Mouse (Mus musculus) embryonic stem cell, embryonic (primary cell): Measurements from ENCODE around the gene Bcl11b.

Experiments
- CTCF ChIA-PET, 4 experiments: fragments of 300-600 bp in 2 of 4; fragments of 350-600 bp in 2 of 4; sonication (Branson Sonifier 250); formaldehyde crosslinking; loops; one replicate each; lab custom pipeline; 2022; ENCODE audit warnings: inconsistent platforms in 2 of 4; lab: Charles Lee
- POLR2A ChIA-PET, 4 experiments: fragments of 300-600 bp in 2 of 4; fragments of 350-600 bp in 2 of 4; sonication (Branson Sonifier 250); formaldehyde crosslinking; loops; one replicate each; lab custom pipeline; 2022; ENCODE audit warnings: antibody characterized with exemption in 4 of 4, inconsistent platforms in 1 of 4; lab: Charles Lee

Bcl11b gene

GRCm38 (mm10) chr12:108003483-108003882 lies at the start of gene Bcl11b:
Gene Bcl11b (minus strand): TSS chr12:108003602.
- CTCF ChIA-PET: interaction anchor here in 1 of 4 experiments (0.7 kb wide), 1 partner anchor 1622 kb away, joined by 3 read pairs; no protein-coding TSS in a partner anchor

GRCm38 (mm10) chr12:108050996-108051395 lies 47.6 kb upstream of the Bcl11b start:
- ChIA-PET CTCF (interaction anchor here in 2 of 4 experiments (0.6 to 2.3 kb wide), 4 partner anchors 8 to 246 kb away, joined by 3 to 7 read pairs (median 6); no protein-coding TSS in a partner anchor), POLR2A (interaction anchor here in 1 of 4 experiments (0.6 kb wide), 1 partner anchor 288 kb away, joined by 3 read pairs; no protein-coding TSS in a partner anchor)

More at GRCm38 (mm10) chr12:108003483-108003882, at the start of gene Bcl11b:
- POLR2A ChIA-PET: interaction anchor here in 2 of 4 experiments (0.6 to 0.7 kb wide), 3 partner anchors 30 to 827 kb away, joined by 3 to 4 read pairs (median 3); no protein-coding TSS in a partner anchor

GRCm38 (mm10) chr12:108049625-108050024 lies 46.2 kb upstream of the Bcl11b start:
- CTCF ChIA-PET: interaction anchor here in 3 of 4 experiments (0.6 to 2.3 kb wide), 3 partner anchors 8 to 121 kb away, joined by 4 to 7 read pairs (median 6); no protein-coding TSS in a partner anchor
- POLR2A ChIA-PET: no interaction called here

GRCm38 (mm10) chr12:108042239-108042571 lies 38.8 kb upstream of the Bcl11b start:
- CTCF ChIA-PET: interaction anchor here (0.5 to 2.3 kb wide), 23 partner anchors 8 to 767 kb away, joined by 3 to 10 read pairs (median 4); no protein-coding TSS in a partner anchor
- POLR2A ChIA-PET: interaction anchor here in 3 of 4 experiments (0.5 to 0.6 kb wide), 4 partner anchors 26 to 259 kb away, joined by 3 to 13 read pairs (median 5); no protein-coding TSS in a partner anchor

- ChIA-PET POLR2A (interaction anchor here (0.5 to 0.6 kb wide), 5 partner anchors 26 to 260 kb away, joined by 3 to 13 read pairs (median 4); no protein-coding TSS in a partner anchor), CTCF (interaction anchor here (0.5 to 2.3 kb wide), 29 partner anchors 9 to 495 kb away, joined by 3 to 10 read pairs (median 4); partner anchors contain the start of gene Cyp46a1 (in 1 of the 4))
These were observed 38.3 kb upstream of the Bcl11b start for GRCm38 (mm10) chr12:108041571-108042238.

GRCm38 (mm10) chr12:108037446-108037845 lies 34.0 kb upstream of the Bcl11b start:
- ChIA-PET CTCF (interaction anchor here in 2 of 4 experiments (1.1 to 1.2 kb wide), 2 partner anchors 84 to 259 kb away, joined by 3 read pairs; no protein-coding TSS in a partner anchor), POLR2A (no interaction called here)

- POLR2A ChIA-PET: interaction anchor here in 1 of 4 experiments (0.6 kb wide), 1 partner anchor 1732 kb away, joined by 3 read pairs; no protein-coding TSS in a partner anchor
- CTCF ChIA-PET: interaction anchor here in 1 of 4 experiments (0.9 kb wide), 1 partner anchor 86 kb away, joined by 4 read pairs; no protein-coding TSS in a partner anchor
These were observed 32.1 kb upstream of the Bcl11b start for GRCm38 (mm10) chr12:108035412-108036078.

- ChIA-PET POLR2A (no interaction called here), CTCF (interaction anchor here in 1 of 4 experiments (0.6 kb wide), 1 partner anchor 139 kb away, joined by 4 read pairs; no protein-coding TSS in a partner anchor)
These were observed 19.6 kb upstream of the Bcl11b start for GRCm38 (mm10) chr12:108022835-108023615.

- CTCF ChIA-PET: no interaction called here
- POLR2A ChIA-PET: no interaction called here
These were observed 8.6 kb upstream of the Bcl11b start for GRCm38 (mm10) chr12:108012003-108012402.

- CTCF ChIA-PET: interaction anchor here in 3 of 4 experiments (0.5 to 0.6 kb wide), 3 partner anchors 31 to 1879 kb away, joined by 3 to 4 read pairs (median 3); no protein-coding TSS in a partner anchor
- POLR2A ChIA-PET: no interaction called here
These were observed 6.9 kb upstream of the Bcl11b start for GRCm38 (mm10) chr12:108010346-108010745.

GRCm38 (mm10) chr12:108009156-108009555 lies 5.8 kb upstream of the Bcl11b start:
- CTCF ChIA-PET: interaction anchor here in 3 of 4 experiments (0.6 to 1.2 kb wide), 4 partner anchors 112 to 1483 kb away, joined by 3 to 15 read pairs (median 5); no protein-coding TSS in a partner anchor
- POLR2A ChIA-PET: interaction anchor here in 3 of 4 experiments (0.7 to 1.2 kb wide), 3 partner anchors 11 to 430 kb away, joined by 3 to 4 read pairs (median 3); no protein-coding TSS in a partner anchor

GRCm38 (mm10) chr12:108005816-108006626 lies 2.6 kb upstream of the Bcl11b start:
- ChIA-PET POLR2A (interaction anchor here in 3 of 4 experiments (0.9 to 1.3 kb wide), 4 partner anchors 11 to 193 kb away, joined by 3 to 5 read pairs (median 3); partner anchors contain the start of genes Ccnk (in 1 of the 3) and Setd3 (in 1 of the 3)), CTCF (interaction anchor here in 3 of 4 experiments (0.7 to 1.3 kb wide), 7 partner anchors 9 to 920 kb away, joined by 3 to 4 read pairs (median 3); no protein-coding TSS in a partner anchor)

- POLR2A ChIA-PET: no interaction called here
- CTCF ChIA-PET: interaction anchor here in 1 of 4 experiments (1.3 kb wide), 1 partner anchor 919 kb away, joined by 3 read pairs; no protein-coding TSS in a partner anchor
These were observed 2.0 kb upstream of the Bcl11b start for GRCm38 (mm10) chr12:108005488-108005800.

- POLR2A ChIA-PET: interaction anchor here in 1 of 4 experiments (0.7 kb wide), 1 partner anchor 608 kb away, joined by 4 read pairs; no protein-coding TSS in a partner anchor
- CTCF ChIA-PET: no interaction called here
These were observed 1.5 kb upstream of the Bcl11b start for GRCm38 (mm10) chr12:108004701-108005487.

GRCm38 (mm10) chr12:108003928-108004327 lies 526 bp upstream of the Bcl11b start:
- ChIA-PET POLR2A (interaction anchor here in 3 of 4 experiments (0.6 to 0.7 kb wide), 4 partner anchors 30 to 827 kb away, joined by 3 to 4 read pairs (median 3); no protein-coding TSS in a partner anchor), CTCF (interaction anchor here in 1 of 4 experiments (0.7 kb wide), 1 partner anchor 1623 kb away, joined by 3 read pairs; no protein-coding TSS in a partner anchor)
